Mouse (Mus musculus) left cerebral cortex, postnatal 25 days (tissue): Measurements from ENCODE around the gene Smtnl1. TPM values are rescaled to one million over a fixed set of nuclear protein-coding genes. Genes with fewer than 3 reads are reported as not detected.
"Not testable (repeated sequence)": the region's sequence is repeated elsewhere in the genome, so short reads cannot be mapped to it uniquely, and the experiment has no call there.

Source experiments
- DNase-seq, 2 experiments: peaks; one replicate each; pipeline ENCODE4 v3.0.0; 2022; ENCODE audit warnings: low spot score in 2 of 2, mixed read lengths in 1 of 2
- intact Hi-C: fragments of 180-260 bp; cut with DNase I; formaldehyde crosslinking; loops from one replicate; pipeline ENCODE4 v1.15.1; 2025
- total RNA-seq, 2 experiments: library from RNA; stranded (reverse); gene quantifications; 2 replicates each; pipeline ENCODE4 v1.2.3; 2021

The Smtnl1 gene
- total RNA-seq, 2 experiments from 2014 or later: not detected

GRCm38 (mm10) chr2:84838993-84839980 lies 16.8 kb upstream of the Smtnl1 start:
- intact Hi-C loops: no loop called here
- no peak for DNase-seq

DNA sequence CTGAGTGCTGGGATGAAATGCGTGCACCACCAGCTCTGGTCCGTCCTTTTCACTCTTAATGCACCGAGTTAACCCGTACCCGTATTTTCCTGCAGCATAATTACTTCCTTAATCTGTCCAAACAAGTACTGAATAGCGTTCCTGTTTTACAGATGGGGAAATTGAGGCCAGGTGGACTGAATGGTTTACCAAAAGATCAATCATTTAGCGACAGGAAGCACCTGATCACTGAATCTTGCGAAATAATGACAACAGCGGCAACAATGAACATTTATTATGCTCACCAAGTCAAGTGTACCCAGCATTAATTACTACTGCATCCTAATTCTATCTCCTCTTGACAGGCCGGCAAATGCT lies 16.1 kb upstream of the Smtnl1 start, which contains the start of gene Slc43a1:
Slc43a1 (plus strand) TSS at position 258 of the 357 bp plus-strand sequence.
- DNase-seq: no peak
- intact Hi-C loops: no loop called here

- intact Hi-C loops: no loop called here
- DNase-seq: no peak
Observed at GRCm38 (mm10) chr2:84837817-84838592, 15.6 kb upstream of the Smtnl1 start.

GRCm38 (mm10) chr2:84837107-84837506 lies 14.7 kb upstream of the Smtnl1 start:
- DNase-seq: no peak
- intact Hi-C loops: no loop called here

- DNase-seq: peak; percentile 89 to 95
- intact Hi-C loops: loop anchor here (1.0 to 5.0 kb wide), 4 partner anchors 23 to 175 kb away; no protein-coding TSS in a partner anchor
Observed at GRCm38 (mm10) chr2:84831666-84832391, 9.4 kb upstream of the Smtnl1 start.

DNA sequence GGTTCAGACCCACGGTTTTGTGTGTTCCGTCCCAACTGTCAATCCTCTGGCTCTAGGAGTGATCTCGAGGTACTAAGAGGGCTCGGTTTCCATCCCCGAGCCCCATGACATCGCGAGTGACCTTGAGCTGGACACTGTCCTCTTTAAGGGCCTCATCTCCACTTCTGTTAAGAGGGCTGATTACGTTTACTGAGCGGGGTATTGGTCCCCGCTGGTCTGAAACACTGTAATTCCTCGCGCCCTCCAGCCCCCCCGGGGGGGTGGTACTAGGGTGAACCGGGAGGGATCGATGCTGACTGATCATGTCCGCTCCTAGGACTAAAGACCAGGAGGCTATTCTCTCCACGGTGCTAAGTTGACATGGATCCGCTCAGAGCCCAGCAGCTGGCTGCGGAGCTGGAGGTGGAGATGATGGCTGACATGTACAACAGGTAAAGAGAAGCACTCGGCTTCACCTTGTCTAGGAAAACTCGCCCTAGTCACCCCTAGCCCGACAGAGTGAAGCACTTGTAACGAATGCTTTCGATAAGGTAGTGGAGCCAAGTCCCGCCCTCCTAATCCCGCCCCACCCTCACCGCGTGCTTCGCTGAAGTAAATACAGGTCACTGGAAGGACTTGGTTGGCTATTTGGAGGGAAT lies 5.0 kb upstream of the Smtnl1 start:
- intact Hi-C loops: loop anchor here (2.0 kb wide), 1 partner anchor 209 kb away; the partner anchor contains the start of genes P2rx3 and Ssrp1
- DNase-seq: no peak

GRCm38 (mm10) chr2:84826488-84827282 lies 4.2 kb upstream of the Smtnl1 start, which contains the start of gene Timm10:
Gene Timm10 (plus strand): TSS chr2:84826997.
- intact Hi-C loops: loop anchor here (2.0 kb wide), 1 partner anchor 210 kb away; the partner anchor contains the start of genes P2rx3 and Ssrp1
- peak; percentile 90 to 98 for DNase-seq

DNA sequence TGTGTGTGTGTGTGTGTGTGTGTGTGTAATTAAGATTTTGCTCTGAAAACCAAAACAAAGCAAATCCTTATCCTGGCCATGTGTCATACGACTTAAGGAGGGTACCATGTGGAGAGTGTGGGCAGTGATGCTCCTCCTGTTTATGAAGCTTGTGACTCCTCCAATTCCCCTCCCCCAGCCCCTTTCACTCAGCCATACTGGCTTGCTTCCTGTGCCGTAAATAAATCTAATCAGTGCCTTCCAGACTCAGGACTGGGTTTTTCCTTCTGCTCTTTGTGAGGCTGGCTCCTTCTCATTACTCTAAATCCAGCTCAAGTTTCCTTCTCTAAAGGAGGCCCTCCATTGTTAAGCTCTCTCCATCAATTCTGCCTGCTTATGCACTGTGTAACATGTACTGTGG lies 785 bp upstream of the Smtnl1 start:
- intact Hi-C loops: no loop called here
- no peak for DNase-seq

GRCm38 (mm10) chr2:84819861-84820260 lies 2.6 kb downstream of the Smtnl1 start:
- peak in 1 of 2 experiments; percentile 86 for DNase-seq
- intact Hi-C loops: no loop called here

DNA sequence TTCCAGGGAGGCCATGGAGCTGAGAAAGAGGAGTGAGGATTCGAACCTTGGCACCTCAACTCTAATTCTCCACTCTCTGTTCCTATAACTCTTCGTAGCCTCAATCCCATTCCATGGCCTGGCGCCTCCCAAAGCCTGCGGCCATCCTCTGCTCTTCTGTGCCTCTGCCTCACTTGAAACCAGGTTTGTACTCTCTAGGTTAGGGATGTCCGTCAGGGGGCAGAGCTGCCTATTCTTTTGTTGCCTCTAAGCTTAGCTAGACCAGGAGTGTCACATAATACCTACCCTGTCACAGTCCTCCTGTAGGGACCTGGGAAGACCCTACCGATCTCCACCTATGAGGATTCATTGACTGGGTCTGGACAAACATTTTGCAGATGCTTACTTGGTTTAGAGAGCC lies 9.8 kb downstream of the Smtnl1 start:
- intact Hi-C loops: no loop called here
- DNase-seq: no peak

GRCm38 (mm10) chr2:84811880-84812279 lies 10.6 kb downstream of the Smtnl1 start:
- DNase-seq: no peak
- intact Hi-C loops: no loop called here

DNA sequence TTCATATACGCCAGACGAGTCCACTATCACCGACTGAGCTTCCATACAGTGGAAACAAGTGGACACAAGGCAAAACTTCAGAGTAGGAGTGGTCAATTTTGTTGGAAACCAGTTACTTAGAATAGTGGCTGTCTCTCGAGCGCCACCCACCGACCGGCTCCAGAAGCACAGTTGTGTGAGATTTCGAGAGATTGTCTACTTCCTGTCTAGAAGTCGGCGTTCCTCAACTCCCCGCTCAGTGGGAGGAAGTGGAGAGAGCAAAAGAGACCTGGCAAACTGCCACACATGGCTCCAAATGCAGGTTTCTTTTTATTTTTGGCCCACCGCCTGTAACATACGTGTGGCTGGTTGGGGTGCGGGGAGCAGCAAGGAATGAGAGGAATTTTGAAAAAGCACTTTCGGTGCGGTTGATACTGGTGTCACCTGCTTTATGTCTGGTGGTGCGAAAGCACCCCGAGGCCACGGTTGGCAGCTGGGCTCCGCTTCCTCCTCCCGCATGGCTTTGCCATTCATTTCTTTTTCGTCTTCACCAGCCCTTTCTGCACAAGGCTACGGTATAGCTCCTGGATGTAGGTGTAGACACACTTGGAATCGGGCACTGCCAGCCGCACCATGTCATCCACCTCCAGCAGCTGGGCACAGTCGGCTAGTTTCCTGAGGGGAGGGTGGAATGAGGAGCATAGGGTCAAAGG lies 11.4 kb downstream of the Smtnl1 start:
- DNase-seq: peak; percentile 85 to 93
- intact Hi-C loops: no loop called here

GRCm38 (mm10) chr2:84810526-84810885 lies 11.9 kb downstream of the Smtnl1 start:
- DNase-seq: no peak
- intact Hi-C loops: no loop called here

DNA sequence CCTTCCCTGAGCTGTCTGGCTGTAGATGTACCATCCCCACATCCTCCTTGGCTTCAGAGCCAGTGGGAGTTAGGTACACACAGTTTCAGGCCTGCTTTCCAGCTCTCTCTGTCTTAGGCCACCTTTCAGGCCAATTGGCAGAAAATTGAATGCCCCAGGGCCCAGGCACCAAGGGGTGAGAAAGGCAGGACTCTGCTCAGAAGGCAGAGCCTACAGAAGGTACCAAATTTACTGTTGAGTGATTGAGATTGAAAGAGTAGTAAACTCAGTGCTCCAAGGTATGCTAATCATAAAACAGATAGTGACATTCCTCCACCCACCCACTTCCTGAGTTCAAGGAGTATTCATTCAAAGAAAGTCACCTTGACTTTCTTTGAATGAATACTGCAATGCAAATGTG lies 13.1 kb downstream of the Smtnl1 start:
- no peak for DNase-seq
- intact Hi-C loops: no loop called here

GRCm38 (mm10) chr2:84806546-84806945 lies 15.9 kb downstream of the Smtnl1 start:
- intact Hi-C loops: no loop called here
- DNase-seq: no peak

- intact Hi-C loops: no loop called here
- no peak for DNase-seq
Observed at GRCm38 (mm10) chr2:84803963-84804362, 18.5 kb downstream of the Smtnl1 start.

DNA sequence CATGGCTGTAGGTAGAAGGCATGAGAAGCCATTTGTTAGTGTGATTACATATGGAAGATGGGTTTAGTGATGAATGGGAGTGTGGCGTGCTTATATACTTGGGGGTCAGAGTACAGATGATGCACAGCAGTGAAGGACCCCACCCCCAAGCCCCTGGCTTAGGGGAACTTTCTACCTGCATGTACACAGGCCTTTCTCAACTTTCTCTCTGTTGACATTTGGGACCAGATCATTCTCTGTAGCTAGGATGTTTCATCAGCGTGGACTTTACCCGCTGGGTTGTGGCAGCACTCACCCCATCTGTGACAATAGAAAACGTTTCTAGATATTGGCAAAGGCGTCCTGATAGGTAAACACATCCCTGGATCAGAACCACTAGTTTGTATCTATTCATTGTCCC lies 21.2 kb downstream of the Smtnl1 start:
- DNase-seq, intact Hi-C loops: not testable (repeated sequence)

DNA sequence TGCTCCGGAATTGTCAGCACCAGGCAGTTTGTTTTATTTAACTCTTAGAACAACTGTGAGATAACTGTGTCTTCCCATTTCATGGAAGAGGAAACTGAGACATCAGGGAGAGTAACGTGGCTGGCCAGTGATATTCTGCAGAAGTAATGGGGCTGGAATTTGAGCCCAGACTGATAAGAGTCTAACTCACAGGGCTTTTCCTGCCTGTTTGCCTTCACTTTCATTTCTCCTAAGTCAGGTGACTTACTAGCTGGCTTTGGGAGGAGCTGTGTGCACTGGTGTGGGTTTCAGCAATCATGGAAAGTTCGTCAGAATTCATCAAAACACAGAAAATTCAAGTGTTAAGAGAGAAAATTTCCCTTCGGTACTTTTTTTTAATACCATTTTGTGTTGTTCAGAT lies 22.1 kb downstream of the Smtnl1 start:
- DNase-seq: no peak
- intact Hi-C loops: no loop called here
